Mouse (Mus musculus) erythroblast, embryonic 14.5 days (primary cell): ENCODE data around the gene Muc5ac.

Source experiments
- GATA1 ChIP-seq: IDR thresholded peaks from 2 replicates; pipeline ENCODE4 v1.6.1; 2012; ENCODE audit warnings: low read length, inconsistent platforms, mixed read lengths
- TAL1 ChIP-seq: IDR thresholded peaks from 3 replicates; pipeline ENCODE4 v1.6.1; 2012; ENCODE audit warnings: low read length, inconsistent platforms, mixed read lengths

DNA sequence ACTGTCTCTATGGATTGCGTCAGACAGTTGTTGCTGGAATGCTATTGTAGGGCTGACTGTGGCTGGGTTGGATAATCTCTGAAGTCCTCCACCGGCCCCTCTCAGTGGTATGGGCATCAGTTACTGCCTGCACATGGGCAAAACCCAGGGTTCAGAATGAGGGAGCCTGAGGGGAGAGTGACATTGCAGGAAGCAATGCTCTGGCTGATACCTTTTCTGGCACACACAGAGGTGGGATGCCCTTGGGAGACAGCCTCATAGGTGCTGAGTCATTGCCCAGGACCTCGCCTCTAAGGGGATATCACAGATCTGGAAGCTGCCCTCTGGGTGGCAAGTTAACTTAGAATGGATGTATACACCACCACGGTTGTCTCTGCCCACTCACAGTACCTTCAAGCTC, 24.5 kb downstream of the Muc5ac start:
- no peak for TF ChIP-seq GATA1
- no peak for TF ChIP-seq TAL1
